Mouse (Mus musculus) midbrain, embryonic 12.5 days (tissue): Measurements from ENCODE around the gene Ptgr1. TPM values are rescaled to one million over a fixed set of nuclear protein-coding genes. Genes with fewer than 3 reads are reported as not detected.

Experiments used
- ATAC-seq: fragments of 200-750 bp; cut with Nextera tagmentation; 2 replicates; pipeline ENCODE4 v1.8.0; 2017; ENCODE audit warnings: low read depth, moderate TSS enrichment, moderate library complexity; ENCODE audit not compliant: low FRiP score
- H3K27ac ChIP-seq: fragments of 300-500 bp; sonication (generic); replicated peaks from 2 replicates; pipeline ENCODE4 v1.5.1; 2016; ENCODE audit warnings: mild to moderate bottlenecking
- H3K27me3 ChIP-seq: fragments of 300-500 bp; sonication (generic); 2 replicates; pipeline ENCODE4 v1.6.1; 2016; ENCODE audit warnings: mild to moderate bottlenecking
- H3K36me3 ChIP-seq: fragments of 300-500 bp; sonication (generic); 2 replicates; pipeline ENCODE4 v1.6.1; 2016
- H3K4me1 ChIP-seq: fragments of 300-500 bp; sonication (generic); 2 replicates; pipeline ENCODE4 v1.6.1; 2016
- H3K4me2 ChIP-seq: fragments of 300-500 bp; sonication (generic); replicated peaks from 2 replicates; pipeline ENCODE4 v1.6.1; 2016; ENCODE audit warnings: mild to moderate bottlenecking, moderate library complexity
- H3K4me3 ChIP-seq: fragments of 300-500 bp; sonication (generic); 2 replicates; pipeline ENCODE4 v1.5.1; 2016; ENCODE audit warnings: mild to moderate bottlenecking
- H3K9ac ChIP-seq: fragments of 300-500 bp; sonication (generic); replicated peaks from 2 replicates; pipeline ENCODE4 v1.6.1; 2016; ENCODE audit warnings: mild to moderate bottlenecking, moderate library complexity
- H3K9me3 ChIP-seq: fragments of 300-500 bp; sonication (generic); 2 replicates; pipeline ENCODE4 v1.6.1; 2016; ENCODE audit warnings: mild to moderate bottlenecking
- WGBS: fragments of 180-500 bp; shearing (Covaris S2); methylation state at CpG from one replicate; pipeline ENCODE4 v1.1.7; 2016; 5-methylcytosine and 5-hydroxymethylcytosine counted together
- polyA plus RNA-seq: library from polyadenylated mRNA; unstranded; fragments of >200 nt; fragmentation: Nextera tagmentation; extraction: Ambion mirVana; gene quantifications from 2 replicates; pipeline ENCODE4 v1.2.1, GENCODE M21; 2016

Ptgr1 gene
- polyA plus RNA-seq, 1 experiment from 2014 or later, result 12.0 TPM

- H3K27me3 ChIP-seq, result peaks cover 17% of the 10 kb centered on the region
- H3K9me3 ChIP-seq, result no peaks in the 10 kb centered on the region
- peak within 1 kb of the TSS; percentile 65 for H3K4me3 ChIP-seq
- peak; percentile 91 for ATAC-seq
- H3K4me1 ChIP-seq, result peaks cover 14% of the 10 kb centered on the region; the same call in 1 of the 2 replicates
- peak within 1 kb of the TSS; percentile 83 for H3K4me2 ChIP-seq
- H3K27ac ChIP-seq, result no peak within 1 kb of the TSS
- 2% methylated on average over 50 of the region's 50 CpGs for WGBS
- no peaks in the 10 kb centered on the region for H3K36me3 ChIP-seq
- peak within 1 kb of the TSS; percentile 60 for H3K9ac ChIP-seq
These were observed 43.3 kb downstream of the Ptgr1 start, which contains the start of gene Zkscan16 for GRCm38 (mm10) chr4:58943420-58944205. TSS of gene Zkscan16 (plus strand) at chr4:58943628.

GRCm38 (mm10) chr4:58942942-58943341 lies 44.0 kb downstream of the Ptgr1 start:
- Histone ChIP-seq H3K27ac (no peak overlapping the region), H3K27me3 (peaks cover 17% of the 10 kb centered on the region), H3K4me3 (peak overlapping the region; percentile 65), H3K9ac (peak overlapping the region; percentile 60; the same call in 1 of the 2 replicates), H3K4me1 (peaks cover 14% of the 10 kb centered on the region; the same call in 1 of the 2 replicates), H3K4me2 (peak overlapping the region; percentile 83), H3K9me3 (no peaks in the 10 kb centered on the region), H3K36me3 (no peaks in the 10 kb centered on the region)
- WGBS, result 75% methylated on average over 4 of the region's 4 CpGs
- 0 out of 2 replicates have a peak, but pooled peaks have one; percentile 7 for ATAC-seq

GRCm38 (mm10) chr4:58941638-58942037 lies 45.3 kb downstream of the Ptgr1 start:
- H3K4me1 ChIP-seq, result peaks cover 14% of the 10 kb centered on the region; the same call in 1 of the 2 replicates
- H3K36me3 ChIP-seq, result no peaks in the 10 kb centered on the region
- no peak overlapping the region for H3K9ac ChIP-seq
- ATAC-seq, result no peak
- H3K4me2 ChIP-seq, result no peak overlapping the region
- H3K4me3 ChIP-seq, result no peak overlapping the region
- no peaks in the 10 kb centered on the region for H3K9me3 ChIP-seq
- H3K27ac ChIP-seq, result no peak overlapping the region
- H3K27me3 ChIP-seq, result peaks cover 17% of the 10 kb centered on the region

- Histone ChIP-seq H3K27ac (no peak overlapping the region), H3K9me3 (no peaks in the 10 kb centered on the region), H3K4me2 (no peak overlapping the region), H3K27me3 (no peaks in the 10 kb centered on the region), H3K36me3 (no peaks in the 10 kb centered on the region), H3K4me3 (no peak overlapping the region), H3K4me1 (no peaks in the 10 kb centered on the region), H3K9ac (no peak overlapping the region)
- WGBS, result 57% methylated on average over 3 of the region's 3 CpGs
- ATAC-seq, result no peak
These were observed 51.1 kb downstream of the Ptgr1 start for GRCm38 (mm10) chr4:58935846-58936245.

DNA sequence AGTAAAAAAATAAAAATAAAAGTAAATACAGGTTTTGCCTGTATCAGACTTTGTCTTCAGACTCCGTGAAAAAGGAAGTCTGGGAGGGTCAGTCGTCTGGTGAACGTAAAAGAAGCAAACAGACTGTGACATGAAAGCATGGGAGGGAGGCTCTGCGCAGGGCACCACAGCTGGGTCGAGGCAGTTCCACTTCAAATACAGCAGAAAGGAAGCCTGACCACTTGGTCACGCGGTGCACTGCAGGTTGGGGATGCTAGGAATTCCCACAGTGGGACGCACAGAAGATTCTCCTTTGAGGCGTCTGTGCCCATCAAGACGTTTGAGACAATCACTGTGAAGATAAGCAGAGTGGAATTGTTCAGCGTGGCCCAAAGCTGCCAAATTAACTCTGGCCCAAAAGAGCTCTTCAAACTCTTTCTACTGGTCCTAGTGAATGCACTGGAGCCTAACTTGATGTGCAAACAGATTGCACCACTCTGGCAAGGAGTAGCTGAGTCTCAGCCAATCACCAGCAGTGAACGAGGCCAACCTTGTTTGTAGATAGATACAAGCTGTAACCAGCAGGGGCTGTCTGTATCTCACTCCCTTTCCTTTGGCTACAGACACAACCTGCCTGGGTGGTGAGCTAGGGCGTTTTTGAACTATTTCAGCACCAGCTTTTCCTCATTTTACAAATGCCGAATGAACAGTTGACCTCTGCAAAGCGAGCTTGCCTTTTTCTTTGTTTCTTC lies 52.0 kb downstream of the Ptgr1 start:
- no peak for ATAC-seq
- WGBS, result 46% methylated on average over 15 of the region's 15 CpGs
- Histone ChIP-seq H3K4me2 (no peak overlapping the region), H3K27ac (no peak overlapping the region), H3K27me3 (no peaks in the 10 kb centered on the region), H3K9me3 (no peaks in the 10 kb centered on the region), H3K9ac (no peak overlapping the region), H3K4me1 (no peaks in the 10 kb centered on the region), H3K4me3 (no peak overlapping the region), H3K36me3 (no peaks in the 10 kb centered on the region)

GRCm38 (mm10) chr4:58934308-58934707 lies 52.6 kb downstream of the Ptgr1 start:
- no peak overlapping the region for H3K9ac ChIP-seq
- H3K27ac ChIP-seq, result no peak overlapping the region
- ATAC-seq, result no peak
- H3K4me3 ChIP-seq, result no peak overlapping the region
- H3K27me3 ChIP-seq, result no peaks in the 10 kb centered on the region
- no peaks in the 10 kb centered on the region for H3K4me1 ChIP-seq
- no peak overlapping the region for H3K4me2 ChIP-seq
- H3K36me3 ChIP-seq, result no peaks in the 10 kb centered on the region
- 86% methylated on average over 4 of the region's 4 CpGs for WGBS
- H3K9me3 ChIP-seq, result no peaks in the 10 kb centered on the region

- no peaks in the 10 kb centered on the region for H3K36me3 ChIP-seq
- H3K4me1 ChIP-seq, result no peaks in the 10 kb centered on the region
- WGBS, result 89% methylated on average over 6 of the region's 6 CpGs
- H3K9me3 ChIP-seq, result no peaks in the 10 kb centered on the region
- ATAC-seq, result no peak
- H3K4me2 ChIP-seq, result no peak overlapping the region
- H3K27me3 ChIP-seq, result no peaks in the 10 kb centered on the region
- H3K27ac ChIP-seq, result no peak overlapping the region
- H3K4me3 ChIP-seq, result no peak overlapping the region
- no peak overlapping the region for H3K9ac ChIP-seq
These were observed 54.4 kb downstream of the Ptgr1 start for GRCm38 (mm10) chr4:58932541-58932940.

DNA sequence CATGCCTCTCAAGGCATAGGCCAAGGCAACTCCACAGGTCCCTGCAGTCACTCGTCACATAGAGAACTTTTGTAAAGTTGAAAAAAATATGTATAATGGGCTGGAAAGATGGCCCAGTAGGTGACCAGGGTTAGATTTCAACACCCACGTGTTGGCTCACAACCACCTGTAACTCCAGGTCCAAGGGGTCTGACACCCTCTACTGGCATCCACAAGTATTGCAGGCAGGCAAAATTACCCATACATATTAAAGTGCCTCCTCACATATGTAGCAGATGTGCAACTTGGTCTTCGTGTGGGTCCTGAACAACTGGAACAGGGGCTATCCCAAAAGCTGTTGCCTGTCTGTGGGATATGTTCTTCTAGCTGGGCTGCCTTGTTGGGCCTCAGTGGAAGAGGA lies 59.3 kb downstream of the Ptgr1 start:
- Histone ChIP-seq H3K36me3 (no peaks in the 10 kb centered on the region), H3K9me3 (peaks cover 4% of the 10 kb centered on the region; the same call in 1 of the 2 replicates), H3K4me1 (no peaks in the 10 kb centered on the region), H3K9ac (no peak overlapping the region), H3K4me2 (no peak overlapping the region), H3K4me3 (no peak overlapping the region), H3K27ac (no peak overlapping the region), H3K27me3 (peaks cover 7% of the 10 kb centered on the region; the same call in 1 of the 2 replicates)
- no peak for ATAC-seq
- 66% methylated on average over 3 of the region's 3 CpGs for WGBS

DNA sequence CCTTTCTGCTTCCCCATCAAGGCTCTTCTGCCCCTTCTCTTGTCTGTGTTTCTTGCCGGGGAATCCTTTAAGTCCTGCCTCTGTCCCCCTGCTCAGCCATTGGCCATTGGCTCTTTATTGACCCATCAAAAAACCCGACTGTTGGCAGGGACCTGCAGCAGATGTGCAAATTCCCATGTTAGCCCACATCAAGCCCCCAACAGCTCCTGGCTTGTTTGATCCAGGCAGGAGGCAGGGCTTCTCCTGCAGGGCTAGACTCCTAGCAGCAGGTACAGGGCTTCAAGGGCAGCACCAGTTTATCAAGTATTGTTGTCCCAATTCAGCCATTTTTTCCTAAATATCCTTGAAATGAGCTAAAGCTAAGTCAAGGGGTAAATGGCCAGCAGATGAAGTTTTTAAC lies 60.8 kb downstream of the Ptgr1 start:
- peaks cover 4% of the 10 kb centered on the region; the same call in 1 of the 2 replicates for H3K9me3 ChIP-seq
- no peak overlapping the region for H3K27ac ChIP-seq
- H3K27me3 ChIP-seq, result peaks cover 7% of the 10 kb centered on the region; the same call in 1 of the 2 replicates
- WGBS, result 52% methylated on average over 2 of the region's 2 CpGs
- H3K9ac ChIP-seq, result no peak overlapping the region
- no peak for ATAC-seq
- no peak overlapping the region for H3K4me2 ChIP-seq
- no peaks in the 10 kb centered on the region for H3K4me1 ChIP-seq
- no peak overlapping the region for H3K4me3 ChIP-seq
- no peaks in the 10 kb centered on the region for H3K36me3 ChIP-seq

DNA sequence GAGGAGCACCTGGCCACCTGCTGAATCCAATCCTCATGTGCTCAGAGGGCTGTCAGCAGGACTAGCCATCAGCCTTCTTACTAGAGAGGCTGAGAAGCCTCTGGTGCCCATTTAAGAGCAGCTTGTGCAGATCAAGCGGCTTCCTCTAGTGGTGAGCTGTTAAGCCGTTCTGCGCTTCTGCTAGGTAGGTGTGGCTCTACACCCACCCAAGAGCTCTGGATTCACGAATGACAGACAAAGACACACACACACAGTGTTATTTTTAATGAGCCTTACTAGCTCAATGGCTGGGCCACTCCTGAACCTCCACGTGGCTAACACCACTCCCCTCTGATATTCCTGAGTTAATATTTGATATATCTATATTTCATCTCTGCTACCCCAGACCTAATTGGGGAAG lies 61.3 kb downstream of the Ptgr1 start:
- H3K9ac ChIP-seq, result no peak overlapping the region
- no peak overlapping the region for H3K4me3 ChIP-seq
- WGBS, result 43% methylated on average over 5 of the region's 5 CpGs
- no peak overlapping the region for H3K4me2 ChIP-seq
- H3K27me3 ChIP-seq, result peaks cover 7% of the 10 kb centered on the region; the same call in 1 of the 2 replicates
- H3K27ac ChIP-seq, result no peak overlapping the region
- no peaks in the 10 kb centered on the region for H3K36me3 ChIP-seq
- H3K9me3 ChIP-seq, result peaks cover 4% of the 10 kb centered on the region; the same call in 1 of the 2 replicates
- ATAC-seq, result no peak
- H3K4me1 ChIP-seq, result no peaks in the 10 kb centered on the region

DNA sequence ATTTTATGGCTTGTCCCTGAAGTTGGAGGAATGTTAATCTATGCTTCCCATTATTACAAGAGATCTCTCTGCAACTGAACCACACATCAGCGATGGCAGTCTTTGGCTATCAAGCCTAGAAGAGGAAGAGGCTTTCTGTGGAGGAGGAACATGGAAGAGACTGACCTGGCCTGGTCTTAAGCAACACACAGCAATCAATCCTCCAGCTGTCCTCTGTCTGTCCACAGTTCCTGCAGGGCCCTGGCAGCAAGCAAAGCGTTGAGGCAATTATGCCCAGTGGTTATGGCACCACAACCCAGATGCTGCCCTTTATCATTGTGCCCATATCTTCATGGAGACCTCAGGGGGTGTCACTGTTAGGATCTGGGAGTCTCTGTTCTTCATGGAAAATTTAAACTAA lies 63.0 kb downstream of the Ptgr1 start:
- Histone ChIP-seq H3K9ac (no peak overlapping the region), H3K27ac (no peak overlapping the region), H3K4me3 (no peak overlapping the region), H3K4me2 (no peak overlapping the region), H3K9me3 (peaks cover 4% of the 10 kb centered on the region; the same call in 1 of the 2 replicates), H3K36me3 (no peaks in the 10 kb centered on the region), H3K27me3 (peaks cover 7% of the 10 kb centered on the region; the same call in 1 of the 2 replicates), H3K4me1 (no peaks in the 10 kb centered on the region)
- WGBS, result 78% methylated on average over 2 of the region's 2 CpGs
- no peak for ATAC-seq
